Mouse (Mus musculus): ENCODE measurements around the gene Hspg2. TPM values are rescaled to one million over a fixed set of nuclear protein-coding genes. Genes with fewer than 3 reads are reported as not detected.
"Not testable (repeated sequence)": the region's sequence is repeated elsewhere in the genome, so short reads cannot be mapped to it uniquely, and the experiment has no call there.

The Hspg2 gene
- 4.3 and 5.2 TPM in 2 replicates for polyA plus RNA-seq (2015; fragmentation: Nextera tagmentation; extraction: Ambion mirVana)

DNA sequence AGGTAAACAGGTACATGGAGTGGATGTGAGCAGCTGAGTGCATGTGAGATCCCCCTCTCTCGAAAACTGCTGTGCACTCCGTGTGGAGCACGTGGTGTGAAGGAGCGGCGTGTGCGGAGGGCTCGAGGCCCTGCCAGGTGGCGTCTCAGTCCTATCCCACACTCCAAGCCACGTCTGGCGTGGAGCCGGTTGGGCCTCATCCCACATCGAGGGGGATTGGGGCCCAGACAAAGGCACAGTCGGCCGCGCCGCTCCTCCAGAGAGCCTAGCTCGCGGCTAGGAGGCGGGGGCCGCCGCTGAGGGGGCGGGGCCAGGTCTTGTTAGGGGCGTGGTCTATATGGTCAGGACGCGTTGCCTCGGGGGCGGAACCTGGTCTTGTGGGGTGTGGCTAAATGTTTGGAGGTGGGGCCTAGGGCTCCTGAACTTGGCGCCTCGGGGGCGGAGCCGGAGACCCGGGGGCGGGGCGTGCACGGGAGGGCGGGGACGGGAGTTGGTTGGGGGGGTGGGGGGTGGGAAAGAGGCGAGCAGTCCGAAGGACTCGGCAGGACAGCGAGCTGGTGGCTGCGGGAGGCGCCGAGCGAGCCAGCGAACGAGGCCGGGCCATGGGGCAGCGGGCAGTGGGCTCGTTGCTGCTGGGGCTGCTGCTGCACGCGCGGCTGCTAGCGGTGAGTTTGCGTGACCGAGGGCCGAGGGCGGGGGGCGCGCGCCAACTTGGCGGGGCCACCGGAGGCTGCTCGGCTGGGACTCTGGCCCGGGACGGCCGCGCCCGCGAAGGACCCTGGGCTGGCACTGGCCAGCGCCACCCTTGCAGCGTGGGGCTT lies at the start of gene Hspg2:
Hspg2 (plus strand) TSS at position 510 of the 821 bp plus-strand sequence.
- ATAC-seq (ENCODE audit: low read depth), result peak; percentile 84
- Histone ChIP-seq H3K9ac (ENCODE audit: low read depth, low read length) (peak within 1 kb of the TSS; percentile 63), H3K27ac (ENCODE audit: low read length) (no peak within 1 kb of the TSS), H3K4me2 (ENCODE audit: low read depth, low read length) (peak within 1 kb of the TSS; percentile 84), H3K27me3 (ENCODE audit: control insufficient read depth, insufficient read depth, low read depth, low read length) (no peaks in the 10 kb centered on the region), H3K36me3 (ENCODE audit: control insufficient read depth, insufficient read depth) (no peaks in the 10 kb centered on the region), H3K4me3 (ENCODE audit: low read depth, low read length) (peak within 1 kb of the TSS; percentile 62), H3K4me1 (ENCODE audit: control insufficient read depth, low read depth, low read length) (peaks cover 6% of the 10 kb centered on the region; the same call in 1 of the 2 replicates), H3K9me3 (replicated peaks; ENCODE audit: control insufficient read depth, low read length) (no peaks in the 10 kb centered on the region)
- WGBS (ENCODE audit: insufficient replicate concordance), result 1% methylated on average over 72 of the region's 72 CpGs

DNA sequence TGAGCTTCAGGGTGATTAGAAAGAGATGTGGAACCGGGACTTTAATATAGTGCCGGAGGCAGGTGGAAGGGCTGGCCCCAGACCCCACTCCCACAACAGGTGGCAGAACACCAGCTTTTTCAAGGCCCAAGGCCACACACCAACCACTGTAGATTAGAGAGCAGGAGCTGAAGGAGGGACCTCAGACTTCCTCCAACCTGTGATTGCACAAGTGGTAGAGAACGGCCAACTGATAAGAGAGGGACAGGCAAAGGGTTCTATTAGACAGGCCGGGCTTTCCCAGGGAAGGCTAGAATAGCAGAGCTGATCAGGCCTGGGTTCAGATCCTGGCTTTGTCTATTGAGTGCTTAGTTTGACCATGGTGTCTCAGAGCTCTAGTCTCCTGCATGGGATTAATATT lies 38.1 kb upstream of the Hspg2 start, which contains the start of gene Cela3b:
Cela3b (minus strand) TSS at position 39 of the 400 bp plus-strand sequence.
- Histone ChIP-seq H3K9me3 (replicated peaks; ENCODE audit: control insufficient read depth, low read length) (no peaks in the 10 kb centered on the region), H3K27me3 (ENCODE audit: control insufficient read depth, insufficient read depth, low read depth, low read length) (no peaks in the 10 kb centered on the region), H3K36me3 (ENCODE audit: control insufficient read depth, insufficient read depth) (no peaks in the 10 kb centered on the region), H3K27ac (ENCODE audit: low read length) (no peak within 1 kb of the TSS), H3K4me3 (ENCODE audit: low read depth, low read length) (no peak within 1 kb of the TSS), H3K4me1 (ENCODE audit: control insufficient read depth, low read depth, low read length) (no peaks in the 10 kb centered on the region), H3K9ac (ENCODE audit: low read depth, low read length) (no peak within 1 kb of the TSS), H3K4me2 (ENCODE audit: low read depth, low read length) (no peak within 1 kb of the TSS)
- ATAC-seq (ENCODE audit: low read depth), result peak; percentile 43; the same call in 1 of the 2 replicates
- 23% methylated on average over 4 of the region's 4 CpGs for WGBS (ENCODE audit: insufficient replicate concordance)

DNA sequence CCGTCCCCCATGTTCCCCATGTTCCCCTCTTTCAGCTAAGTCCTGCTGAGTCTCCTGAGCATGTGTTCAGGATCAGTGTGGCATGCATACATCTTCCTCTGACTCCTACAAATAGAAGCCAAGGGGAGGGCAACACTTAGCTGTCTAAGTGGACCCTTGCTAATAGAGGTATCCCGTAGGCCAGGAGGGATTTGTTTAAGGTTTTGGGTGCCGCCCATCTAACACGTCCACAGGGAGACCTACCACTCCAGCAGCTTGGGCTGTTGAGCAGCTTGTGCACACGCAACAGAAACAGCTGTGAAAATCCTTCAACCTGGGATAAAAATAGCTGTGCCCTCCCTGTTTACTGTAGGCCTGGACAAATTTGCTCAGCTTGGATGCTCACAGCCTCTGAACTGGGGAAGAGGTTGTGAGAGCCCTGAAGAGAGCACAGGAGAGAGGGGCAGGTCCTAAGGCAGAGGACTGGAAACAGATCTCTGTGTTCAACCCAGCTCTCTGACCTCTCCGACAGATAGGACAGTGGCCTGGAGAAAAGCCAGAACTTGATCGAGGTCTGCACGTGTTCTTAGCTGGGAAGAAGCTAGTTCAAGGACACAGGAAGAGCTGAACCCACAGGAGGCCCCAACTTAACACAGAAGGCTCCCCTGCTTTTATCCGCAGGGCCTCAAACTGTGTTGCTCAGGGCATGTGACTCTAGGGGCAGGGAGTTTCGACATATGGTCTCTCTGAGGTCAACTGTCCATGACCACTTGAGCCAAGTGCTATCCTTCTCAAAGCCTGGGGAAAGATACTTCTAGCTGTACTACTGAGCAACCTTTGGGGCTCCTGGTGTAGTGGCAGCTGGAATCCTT lies 35.6 kb upstream of the Hspg2 start:
- 44% methylated on average over 10 of the region's 10 CpGs for WGBS (ENCODE audit: insufficient replicate concordance)
- H3K9me3 ChIP-seq (replicated peaks; ENCODE audit: control insufficient read depth, low read length); H3K27me3 ChIP-seq (ENCODE audit: control insufficient read depth, insufficient read depth, low read depth, low read length); H3K4me3 ChIP-seq (ENCODE audit: low read depth, low read length); H3K9ac ChIP-seq (ENCODE audit: low read depth, low read length); H3K4me1 ChIP-seq (ENCODE audit: control insufficient read depth, low read depth, low read length); H3K36me3 ChIP-seq (ENCODE audit: control insufficient read depth, insufficient read depth); H3K4me2 ChIP-seq (ENCODE audit: low read depth, low read length): not testable (repeated sequence)
- peak; percentile 85 for ATAC-seq (ENCODE audit: low read depth)
- H3K27ac ChIP-seq (ENCODE audit: low read length), result peak overlapping the region; percentile 37

DNA sequence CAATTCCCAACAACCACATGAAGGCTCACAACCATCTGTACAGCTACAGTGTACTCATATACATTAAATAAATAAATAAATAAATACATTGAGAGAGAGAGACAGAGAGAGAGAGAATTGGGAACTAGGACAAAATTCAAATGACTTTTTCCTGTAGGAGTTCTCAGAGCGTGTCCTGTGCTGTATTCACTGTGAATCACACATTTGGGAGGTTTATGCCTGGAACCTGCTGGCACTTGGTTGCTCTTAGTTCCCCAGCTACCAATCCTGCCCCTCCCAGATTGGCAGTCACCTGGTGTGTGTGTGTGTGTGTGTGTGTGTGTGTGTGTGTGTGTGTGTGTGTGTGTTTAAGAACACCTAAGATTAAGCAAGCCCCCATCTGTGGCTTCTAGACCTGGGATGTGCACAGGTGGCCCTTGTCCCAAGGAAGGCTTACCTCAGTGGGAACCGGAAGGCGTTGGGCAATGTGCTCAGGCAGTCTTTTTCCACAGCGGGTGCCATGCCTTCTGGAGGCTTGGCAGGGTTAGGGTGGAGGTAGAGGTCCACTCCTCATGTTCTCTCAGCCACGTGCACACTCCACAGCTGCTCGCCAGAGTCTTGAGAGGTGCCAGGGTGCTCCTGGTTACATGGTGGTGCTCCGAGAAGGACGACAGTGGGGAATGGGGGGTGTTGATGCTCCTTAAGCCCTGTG lies 31.4 kb upstream of the Hspg2 start:
- H3K9ac ChIP-seq (ENCODE audit: low read depth, low read length), result no peak overlapping the region
- no peaks in the 10 kb centered on the region for H3K27me3 ChIP-seq (ENCODE audit: control insufficient read depth, insufficient read depth, low read depth, low read length)
- WGBS (ENCODE audit: insufficient replicate concordance), result 83% methylated on average over 8 of the region's 8 CpGs
- H3K4me2 ChIP-seq (ENCODE audit: low read depth, low read length), result no peak overlapping the region
- H3K4me1 ChIP-seq (ENCODE audit: control insufficient read depth, low read depth, low read length), result peaks cover 15% of the 10 kb centered on the region
- H3K36me3 ChIP-seq (ENCODE audit: control insufficient read depth, insufficient read depth), result no peaks in the 10 kb centered on the region
- no peak for ATAC-seq (ENCODE audit: low read depth)
- H3K9me3 ChIP-seq (replicated peaks; ENCODE audit: control insufficient read depth, low read length), result no peaks in the 10 kb centered on the region
- no peak overlapping the region for H3K27ac ChIP-seq (ENCODE audit: low read length)
- no peak overlapping the region for H3K4me3 ChIP-seq (ENCODE audit: low read depth, low read length)

DNA sequence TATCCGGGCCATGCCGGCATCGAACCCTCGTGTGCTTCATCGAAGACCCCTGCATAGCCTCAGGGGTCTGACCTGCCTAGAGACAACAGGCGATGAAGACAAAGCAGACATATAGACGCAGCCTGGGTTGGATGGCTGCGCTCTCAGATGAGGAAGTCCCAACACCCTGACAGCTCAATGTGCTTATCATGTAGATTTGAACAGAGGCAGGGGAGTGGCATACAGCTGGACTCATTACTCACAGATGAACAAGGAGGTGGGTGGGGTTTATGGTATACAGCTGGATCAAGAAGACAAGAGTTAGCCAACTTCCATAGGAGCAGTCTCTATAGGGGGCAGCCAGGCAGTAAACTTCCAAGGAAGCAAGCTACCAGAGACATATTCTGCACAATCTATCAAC lies 29.7 kb upstream of the Hspg2 start:
- Histone ChIP-seq H3K36me3 (ENCODE audit: control insufficient read depth, insufficient read depth) (no peaks in the 10 kb centered on the region), H3K4me2 (ENCODE audit: low read depth, low read length) (peak overlapping the region; percentile 48), H3K4me3 (ENCODE audit: low read depth, low read length) (no peak overlapping the region), H3K27me3 (ENCODE audit: control insufficient read depth, insufficient read depth, low read depth, low read length) (no peaks in the 10 kb centered on the region), H3K4me1 (ENCODE audit: control insufficient read depth, low read depth, low read length) (peaks cover 17% of the 10 kb centered on the region), H3K27ac (ENCODE audit: low read length) (peak overlapping the region; percentile 64), H3K9ac (ENCODE audit: low read depth, low read length) (peak overlapping the region; percentile 30), H3K9me3 (replicated peaks; ENCODE audit: control insufficient read depth, low read length) (no peaks in the 10 kb centered on the region)
- peak; percentile 97 for ATAC-seq (ENCODE audit: low read depth)
- 36% methylated on average over 8 of the region's 8 CpGs for WGBS (ENCODE audit: insufficient replicate concordance)

DNA sequence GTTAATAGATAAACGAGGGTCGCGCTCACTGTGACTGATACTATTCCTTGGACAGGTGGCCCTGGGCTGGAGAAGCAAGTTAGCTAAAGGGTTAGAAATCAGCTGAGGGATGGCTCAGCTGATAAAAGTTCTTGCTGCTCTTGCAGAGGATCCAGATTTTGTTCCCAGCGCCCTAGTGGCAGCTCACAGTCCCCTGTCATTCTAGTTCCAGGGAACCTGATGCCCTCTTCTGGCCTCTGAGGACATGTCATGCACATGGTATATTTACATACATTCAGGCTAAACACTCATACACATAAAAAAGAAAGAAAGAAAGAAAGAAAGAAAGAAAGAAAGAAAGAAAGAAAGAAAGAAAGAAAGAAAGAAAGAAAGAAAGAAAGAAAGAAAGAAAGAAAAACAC lies 27.2 kb upstream of the Hspg2 start:
- WGBS (ENCODE audit: insufficient replicate concordance), result 80% methylated on average over 4 of the region's 4 CpGs
- no peak overlapping the region for H3K4me2 ChIP-seq (ENCODE audit: low read depth, low read length)
- ATAC-seq (ENCODE audit: low read depth), result no peak
- no peak overlapping the region for H3K27ac ChIP-seq (ENCODE audit: low read length)
- no peak overlapping the region for H3K9ac ChIP-seq (ENCODE audit: low read depth, low read length)
- no peak overlapping the region for H3K4me3 ChIP-seq (ENCODE audit: low read depth, low read length)
- no peaks in the 10 kb centered on the region for H3K27me3 ChIP-seq (ENCODE audit: control insufficient read depth, insufficient read depth, low read depth, low read length)
- H3K4me1 ChIP-seq (ENCODE audit: control insufficient read depth, low read depth, low read length), result peaks cover 21% of the 10 kb centered on the region
- H3K36me3 ChIP-seq (ENCODE audit: control insufficient read depth, insufficient read depth), result no peaks in the 10 kb centered on the region
- H3K9me3 ChIP-seq (replicated peaks; ENCODE audit: control insufficient read depth, low read length), result no peaks in the 10 kb centered on the region

DNA sequence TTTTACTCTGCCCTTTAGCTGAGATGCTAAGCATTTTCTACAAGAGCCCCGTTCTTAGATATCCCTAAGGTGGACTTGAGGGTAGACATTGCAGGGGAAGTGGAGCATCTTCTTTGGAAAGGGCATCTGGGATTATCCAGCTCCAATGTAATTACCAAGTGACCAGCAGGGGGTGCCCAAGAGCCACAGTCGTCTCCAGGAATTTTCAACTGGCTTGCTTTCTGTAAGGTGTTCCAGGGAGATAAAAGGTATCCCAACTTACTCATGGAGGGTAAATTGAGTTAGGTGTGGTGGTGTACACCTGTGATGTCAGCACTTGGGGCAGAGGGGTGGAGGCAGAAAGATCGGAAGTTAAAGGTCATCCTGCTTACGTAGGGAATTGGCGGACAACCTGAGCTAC lies 24.9 kb upstream of the Hspg2 start:
- Histone ChIP-seq H3K9ac (ENCODE audit: low read depth, low read length) (no peak overlapping the region), H3K27ac (ENCODE audit: low read length) (no peak overlapping the region), H3K36me3 (ENCODE audit: control insufficient read depth, insufficient read depth) (no peaks in the 10 kb centered on the region), H3K9me3 (replicated peaks; ENCODE audit: control insufficient read depth, low read length) (no peaks in the 10 kb centered on the region), H3K4me2 (ENCODE audit: low read depth, low read length) (no peak overlapping the region), H3K4me3 (ENCODE audit: low read depth, low read length) (no peak overlapping the region), H3K27me3 (ENCODE audit: control insufficient read depth, insufficient read depth, low read depth, low read length) (no peaks in the 10 kb centered on the region), H3K4me1 (ENCODE audit: control insufficient read depth, low read depth, low read length) (peaks cover 29% of the 10 kb centered on the region)
- 29% methylated on average over 5 of the region's 5 CpGs for WGBS (ENCODE audit: insufficient replicate concordance)
- no peak for ATAC-seq (ENCODE audit: low read depth)

DNA sequence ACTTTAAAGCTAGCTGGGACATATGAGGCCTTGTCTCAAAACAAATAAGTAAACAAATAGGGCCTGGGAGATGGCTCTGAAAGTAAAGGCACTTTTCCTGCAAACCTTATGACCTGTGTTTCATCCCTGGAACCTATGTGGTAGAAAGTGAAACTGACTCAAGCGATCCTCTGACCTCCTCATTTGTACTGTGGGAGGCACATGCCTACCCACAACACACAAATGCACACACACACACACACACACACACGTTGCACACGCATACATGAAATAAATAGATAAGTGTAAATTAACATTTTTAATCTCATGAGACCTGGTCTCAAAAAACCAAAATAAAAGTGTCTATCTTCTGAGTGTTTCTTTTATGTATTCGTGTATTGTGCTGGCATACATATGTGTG lies 22.7 kb upstream of the Hspg2 start:
- Histone ChIP-seq H3K4me3 (ENCODE audit: low read depth, low read length) (no peak overlapping the region), H3K9ac (ENCODE audit: low read depth, low read length) (no peak overlapping the region), H3K27ac (ENCODE audit: low read length) (no peak overlapping the region), H3K4me1 (ENCODE audit: control insufficient read depth, low read depth, low read length) (peaks cover 35% of the 10 kb centered on the region), H3K36me3 (ENCODE audit: control insufficient read depth, insufficient read depth) (no peaks in the 10 kb centered on the region), H3K4me2 (ENCODE audit: low read depth, low read length) (no peak overlapping the region), H3K9me3 (replicated peaks; ENCODE audit: control insufficient read depth, low read length) (no peaks in the 10 kb centered on the region), H3K27me3 (ENCODE audit: control insufficient read depth, insufficient read depth, low read depth, low read length) (no peaks in the 10 kb centered on the region)
- 81% methylated on average over 4 of the region's 4 CpGs for whole genome bisulfite sequencing (ENCODE audit: insufficient replicate concordance)
- no peak for ATAC-seq (ENCODE audit: low read depth)
